Comparison of ENCODE assay signal across 13 mouse cellular contexts in genomic region chr9:101555011-101555673, GRCm38 (mm10).
DNase-seq lines count a peak whose midpoint lies in the region; ATAC-seq lines count a peak whose summit lies in the region.
"Had no signal": no experiment of that assay in that cellular context is flagged by ENCODE, and none has a peak within 500 bp of the region (broad histone marks: within the 10 kb centered on the region; RNA-seq: fewer than 3 reads in every experiment).

No protein-coding gene starts in this region.

- 20% methylated on average over 5 of the region's 5 CpGs for WGBS in kidney, embryonic 16.5 days
- WGBS in intestine, embryonic 15.5 days, result 28% methylated on average over 5 of the region's 5 CpGs

- no peaks in the 10 kb centered on the region for H3K27me3 ChIP-seq in kidney, embryonic 16.5 days (ENCODE audit: insufficient read depth, low read length)
- no peaks in the 10 kb centered on the region for H3K27me3 ChIP-seq in intestine, embryonic 15.5 days (replicated peaks)
- H3K27me3 ChIP-seq: embryonic facial prominence, embryonic 15.5 days; hindbrain, embryonic 12.5 days; liver, embryonic 15.5 days had no signal

- DNase-seq in kidney, postnatal 36 days, result no peak
- DNase-seq in embryo, embryonic 11 days, result peak; percentile 64
- peak; percentile 69 for DNase-seq in lung, postnatal 36 days
- DNase-seq in left cerebral cortex, postnatal 10 days (ENCODE audit: extremely low spot score in 1 of 2, low spot score in 2 of 2), result no peak
- no peak for DNase-seq in right cerebral cortex, postnatal 14 days
- DNase-seq: adrenal gland, postnatal 10 days; forebrain, postnatal 0 days; heart, adult 18-20 months had no signal

- H3K4me2 ChIP-seq in kidney, embryonic 16.5 days (replicated peaks; ENCODE audit: low read depth, low read length), result no peak overlapping the region
- no peak overlapping the region for H3K4me2 ChIP-seq in intestine, embryonic 15.5 days (replicated peaks)
- H3K4me2 ChIP-seq: embryonic facial prominence, embryonic 15.5 days; hindbrain, embryonic 12.5 days; liver, embryonic 15.5 days had no signal

- H3K36me3 ChIP-seq in kidney, embryonic 16.5 days (ENCODE audit: insufficient read depth, low read length), result no peaks in the 10 kb centered on the region
- no peaks in the 10 kb centered on the region for H3K36me3 ChIP-seq in intestine, embryonic 15.5 days
- H3K36me3 ChIP-seq: embryonic facial prominence, embryonic 15.5 days; hindbrain, embryonic 12.5 days; liver, embryonic 15.5 days had no signal

- H3K9me3 ChIP-seq in kidney, embryonic 16.5 days (ENCODE audit: low read length), result no peaks in the 10 kb centered on the region
- H3K9me3 ChIP-seq in intestine, embryonic 15.5 days, result no peaks in the 10 kb centered on the region
- H3K9me3 ChIP-seq: embryonic facial prominence, embryonic 15.5 days; hindbrain, embryonic 12.5 days; liver, embryonic 15.5 days had no signal

- peak; percentile 77 for ATAC-seq in kidney, embryonic 16.5 days (ENCODE audit: low FRiP score, low TSS enrichment)
- ATAC-seq in intestine, embryonic 15.5 days, result peak; percentile 89
- ATAC-seq: forebrain, postnatal 0 days had no signal

- H3K4me1 ChIP-seq in kidney, embryonic 16.5 days (ENCODE audit: insufficient read depth, low read length), result peaks cover 6% of the 10 kb centered on the region; the same call in 1 of the 2 replicates
- no peaks in the 10 kb centered on the region for H3K4me1 ChIP-seq in intestine, embryonic 15.5 days (replicated peaks)
- H3K4me1 ChIP-seq: hindbrain, embryonic 12.5 days; liver, embryonic 15.5 days had no signal

- H3K9ac ChIP-seq in kidney, embryonic 16.5 days (replicated peaks; ENCODE audit: low read length), result no peak overlapping the region
- no peak overlapping the region for H3K9ac ChIP-seq in intestine, embryonic 15.5 days
- H3K9ac ChIP-seq: embryonic facial prominence, embryonic 15.5 days; forebrain, postnatal 0 days; hindbrain, embryonic 12.5 days; liver, embryonic 15.5 days had no signal

- intact Hi-C loops in left cerebral cortex, postnatal 10 days (cut with DNase I), result no loop called here

- no peak overlapping the region for H3K27ac ChIP-seq in kidney, embryonic 16.5 days (ENCODE audit: low read length)
- no peak overlapping the region for H3K27ac ChIP-seq in intestine, embryonic 15.5 days
- H3K27ac ChIP-seq: embryonic facial prominence, embryonic 15.5 days; hindbrain, embryonic 12.5 days; liver, embryonic 15.5 days had no signal

- no peak overlapping the region for H3K4me3 ChIP-seq in kidney, embryonic 16.5 days (ENCODE audit: low read length)
- H3K4me3 ChIP-seq in intestine, embryonic 15.5 days (replicated peaks), result no peak overlapping the region
- H3K4me3 ChIP-seq: embryonic facial prominence, embryonic 15.5 days; hindbrain, embryonic 12.5 days; liver, embryonic 15.5 days had no signal

Comparison
In these comparisons a context has a peak if more than half of its experiments do, and no peak if none do; other contexts are left out.
1. DNase-seq: peak in embryo, embryonic 11 days (single experiment) and lung, postnatal 36 days (single experiment); none in kidney, postnatal 36 days (0 of 2), left cerebral cortex, postnatal 10 days (0 of 2) and right cerebral cortex, postnatal 14 days (single experiment).